Mouse (Mus musculus) urinary bladder, postnatal 25 days (tissue): ENCODE data around the gene Hoxb3.

Experiments
- DNase-seq: peaks from one replicate; pipeline ENCODE4 v3.0.0; 2022; ENCODE audit warnings: low spot score

Hoxb3 gene

DNA sequence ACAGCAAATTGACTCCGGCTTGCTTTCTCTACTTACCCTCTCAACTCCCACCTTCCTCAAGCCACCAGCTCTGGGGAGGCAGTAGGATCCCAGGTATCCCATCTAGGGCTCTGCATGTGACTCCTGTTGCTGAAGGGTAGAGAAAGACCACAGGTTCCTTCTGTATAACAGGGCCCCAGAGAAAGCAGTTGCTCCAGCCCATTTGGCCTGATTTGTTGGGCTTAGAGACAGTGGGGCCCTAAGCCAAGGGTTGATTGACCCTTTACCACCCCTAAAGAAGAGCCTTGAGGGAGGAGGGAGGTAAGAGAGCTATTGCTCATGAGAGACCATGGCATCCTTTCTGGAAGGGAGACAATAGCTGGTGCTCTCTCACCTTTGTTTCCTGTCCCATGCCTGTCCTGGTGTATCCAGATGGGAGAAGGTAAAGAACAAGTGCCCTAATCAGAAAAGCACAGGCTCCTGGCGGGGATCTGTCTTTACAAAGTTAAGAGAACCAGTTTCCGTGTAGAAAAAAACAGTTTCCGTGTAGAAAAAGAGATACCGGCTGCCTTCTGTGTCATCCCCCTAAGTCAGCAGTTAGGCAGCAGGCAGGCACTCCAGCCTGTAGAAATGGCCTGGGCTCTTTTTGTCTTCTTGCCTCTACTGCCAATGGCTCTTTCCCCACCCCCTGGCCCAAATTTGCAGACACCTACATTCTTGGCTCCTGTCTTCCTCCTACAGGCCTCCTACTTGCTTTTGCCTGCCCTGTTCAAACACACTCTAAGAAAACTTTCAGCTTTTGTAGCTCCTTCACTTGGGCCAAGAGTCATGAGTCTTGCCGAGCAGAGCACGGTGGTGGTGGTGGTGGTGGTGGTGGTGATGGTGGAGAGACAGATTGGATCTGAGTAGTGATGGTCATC lies 16.1 kb downstream of the Hoxb3 start:
- DNase-seq, result no peak

DNA sequence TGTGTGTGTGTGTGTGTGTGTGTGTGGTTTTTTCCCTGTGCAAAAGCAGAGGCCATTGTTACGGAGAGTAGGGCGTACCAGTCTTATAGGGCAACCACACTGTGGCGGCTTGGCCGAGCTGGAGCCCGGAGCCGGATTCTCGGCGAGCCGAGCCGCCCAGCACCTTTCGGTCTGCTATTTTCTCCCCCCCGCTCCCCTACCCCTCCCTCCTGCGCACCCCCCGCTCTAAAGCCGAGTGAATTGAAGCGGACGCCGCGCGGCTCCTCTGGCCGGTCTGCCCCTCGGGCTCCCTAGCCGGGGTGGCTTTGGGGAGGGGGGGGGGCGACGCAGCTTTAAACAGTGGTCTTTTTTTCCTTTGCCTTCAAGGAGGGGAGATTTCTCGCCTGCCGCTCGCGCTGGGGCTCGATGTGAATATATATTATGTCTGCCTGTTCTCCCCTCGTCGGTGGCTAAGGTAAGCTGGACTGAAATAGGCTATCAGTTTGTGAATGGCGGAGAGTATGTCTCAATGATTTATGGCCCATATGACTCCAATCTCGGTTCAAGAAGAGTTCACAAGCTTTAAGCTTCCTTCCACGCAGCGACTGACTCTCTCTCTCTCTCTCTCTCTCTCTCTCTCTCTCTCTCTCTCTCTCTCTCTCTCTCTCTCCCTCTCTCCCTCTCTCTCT lies 17.7 kb downstream of the Hoxb3 start:
- DNase-seq, result no peak

DNA sequence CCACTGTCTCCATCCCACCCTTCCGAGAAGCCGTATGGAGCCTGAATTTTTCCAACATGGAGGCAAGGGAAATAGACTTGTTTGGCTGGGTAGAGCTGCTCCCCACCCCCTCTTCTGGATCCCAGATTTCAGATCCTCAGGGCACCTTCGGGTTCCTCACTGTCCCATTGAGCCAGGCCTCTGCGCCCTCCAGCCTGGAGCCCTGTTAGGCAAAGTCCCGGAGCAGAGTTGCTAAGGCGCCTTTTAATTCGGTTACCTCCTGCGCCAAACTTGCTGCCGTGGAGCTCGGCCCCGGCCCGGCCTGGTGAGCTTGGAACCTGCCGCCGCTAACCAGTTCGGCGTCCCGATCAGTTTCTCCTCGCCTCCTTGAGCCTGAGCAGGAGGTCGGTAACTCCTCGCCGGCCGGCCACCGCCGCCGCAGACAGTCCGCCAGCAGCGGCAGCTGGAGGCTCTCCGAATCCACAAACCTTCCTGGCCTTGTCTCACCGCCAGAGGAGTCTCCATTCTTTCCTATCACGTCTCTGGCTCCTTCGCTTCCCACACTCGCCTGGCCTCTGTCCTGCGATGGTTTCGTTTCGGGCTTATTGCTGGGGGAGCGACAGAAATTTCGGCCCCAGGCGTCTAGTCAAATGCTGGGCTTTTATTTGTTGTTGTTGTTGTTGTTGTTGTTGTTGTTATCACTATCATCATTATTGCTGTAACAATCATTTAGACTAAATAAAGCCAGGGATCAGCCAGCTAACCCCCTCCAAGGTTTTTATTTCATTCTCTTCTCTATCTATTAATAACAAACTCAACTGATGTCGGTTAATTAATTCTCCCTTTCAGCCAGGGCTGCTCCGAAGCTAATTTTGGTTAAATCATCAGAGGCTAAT lies 18.8 kb downstream of the Hoxb3 start:
- DNase-seq, result no peak

DNA sequence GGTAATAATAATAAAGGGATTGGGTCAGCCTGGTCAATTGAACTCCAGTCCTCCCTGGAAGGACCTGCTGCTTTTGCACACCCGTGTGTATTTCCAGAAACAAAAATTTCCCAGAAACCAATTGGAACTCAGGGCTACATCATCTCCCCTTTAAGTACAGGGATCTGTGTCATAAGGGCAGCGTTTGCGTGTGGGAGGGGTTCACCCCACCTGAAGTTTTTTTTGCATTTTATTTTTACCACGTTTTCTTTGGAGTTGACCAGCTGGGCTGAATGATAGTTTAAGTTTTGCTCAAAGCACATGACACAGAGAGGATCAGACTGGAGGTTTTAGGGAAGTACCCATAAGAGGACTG lies 19.4 kb downstream of the Hoxb3 start:
- no peak for DNase-seq

DNA sequence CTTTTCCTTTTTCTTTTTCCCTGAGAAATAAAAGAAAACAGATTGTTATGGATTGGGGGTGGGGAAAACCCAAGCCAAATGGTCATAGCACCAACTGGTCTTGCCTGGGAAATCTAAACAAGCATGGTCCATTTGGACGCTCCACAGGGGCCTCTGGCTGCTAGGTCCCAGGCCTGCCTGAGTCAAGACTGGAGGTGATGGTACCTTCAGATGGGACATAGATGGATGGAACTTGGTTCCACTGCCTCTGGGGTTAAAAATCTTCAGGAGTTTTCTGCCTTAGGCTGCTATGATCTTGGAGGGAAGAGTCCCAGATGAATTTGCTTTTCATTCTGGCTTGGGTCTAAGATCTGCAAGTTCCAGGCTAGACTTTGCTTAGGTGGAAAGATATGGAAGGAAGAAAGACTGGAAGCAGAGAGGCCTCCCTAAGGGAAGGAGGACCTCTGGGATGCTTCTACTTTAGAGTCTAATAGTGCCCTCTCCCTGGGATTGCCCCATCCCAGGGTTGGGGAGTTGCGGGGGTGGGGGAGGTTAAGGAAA lies 20.1 kb downstream of the Hoxb3 start:
- DNase-seq, result no peak

DNA sequence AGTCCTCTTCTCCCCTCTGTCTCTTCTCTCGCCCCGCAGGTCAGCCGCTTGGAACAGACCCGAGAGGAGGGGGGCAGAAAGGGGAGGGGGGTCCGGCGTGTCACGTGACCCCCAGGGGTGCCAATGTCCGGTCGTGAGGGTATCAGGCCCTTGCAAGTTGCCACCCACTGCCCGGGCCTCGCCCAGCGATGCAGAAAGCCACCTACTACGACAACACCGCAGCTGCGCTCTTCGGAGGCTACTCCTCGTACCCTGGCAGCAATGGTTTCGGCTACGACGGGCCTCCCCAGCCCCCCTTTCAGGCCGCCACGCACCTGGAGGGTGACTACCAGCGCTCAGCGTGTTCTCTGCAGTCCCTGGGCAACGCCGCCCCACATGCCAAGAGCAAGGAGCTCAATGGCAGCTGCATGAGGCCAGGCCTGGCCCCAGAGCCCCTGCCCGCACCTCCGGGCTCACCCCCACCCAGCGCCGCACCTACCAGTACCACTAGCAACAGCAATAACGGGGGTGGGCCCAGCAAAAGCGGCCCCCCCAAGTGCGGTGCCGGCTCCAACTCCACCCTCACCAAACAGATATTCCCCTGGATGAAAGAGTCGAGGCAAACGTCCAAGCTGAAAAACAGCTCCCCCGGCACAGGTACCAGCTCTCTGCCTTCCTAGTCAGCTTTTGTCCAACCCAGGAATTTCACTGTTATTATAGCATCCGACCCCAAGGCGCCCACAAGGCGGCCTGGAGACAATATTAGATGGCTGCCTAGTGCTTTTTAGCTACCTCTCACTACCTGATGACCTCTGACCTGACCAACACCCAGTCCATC lies 21.1 kb downstream of the Hoxb3 start:
- no peak for DNase-seq

DNA sequence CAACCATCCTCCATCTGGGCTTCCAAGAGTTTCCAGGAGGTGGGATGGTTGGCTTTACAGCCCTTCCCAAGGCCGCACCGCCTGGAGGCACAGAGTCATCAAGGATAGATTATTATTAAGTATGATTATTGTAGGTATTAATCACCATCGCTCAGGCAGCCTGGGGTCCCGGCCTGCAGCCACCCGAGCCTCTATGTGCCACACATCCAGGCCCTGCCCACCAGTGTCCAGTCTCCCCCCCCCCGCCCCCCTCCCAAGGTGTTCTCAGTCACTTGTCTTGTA lies 21.7 kb downstream of the Hoxb3 start:
- no peak for DNase-seq

DNA sequence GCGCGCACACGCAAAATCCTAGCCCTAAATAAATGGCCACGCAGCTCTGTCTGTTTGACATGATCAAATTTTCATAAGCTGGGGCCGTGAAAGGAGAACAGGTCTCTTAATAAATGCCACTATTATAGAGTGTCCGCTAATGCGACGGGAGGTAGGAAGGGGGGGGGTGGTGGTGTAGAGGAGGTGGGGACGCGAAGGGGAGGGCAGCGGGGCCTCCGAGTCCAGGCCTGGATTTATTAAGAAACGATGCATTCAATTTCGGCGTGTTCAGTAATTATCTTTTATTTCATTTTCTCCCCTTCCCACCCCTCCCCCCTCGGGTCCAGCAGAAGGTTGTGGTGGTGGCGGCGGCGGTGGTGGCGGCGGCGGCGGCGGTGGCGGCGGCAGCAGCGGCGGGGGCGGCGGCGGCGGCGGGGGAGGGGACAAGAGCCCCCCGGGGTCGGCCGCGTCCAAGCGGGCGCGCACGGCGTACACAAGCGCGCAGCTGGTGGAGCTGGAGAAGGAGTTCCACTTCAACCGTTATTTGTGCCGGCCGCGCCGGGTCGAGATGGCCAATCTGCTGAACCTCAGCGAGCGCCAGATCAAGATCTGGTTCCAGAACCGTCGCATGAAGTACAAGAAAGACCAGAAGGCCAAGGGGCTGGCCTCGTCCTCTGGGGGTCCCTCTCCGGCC lies 22.2 kb downstream of the Hoxb3 start:
- DNase-seq, result no peak

DNA sequence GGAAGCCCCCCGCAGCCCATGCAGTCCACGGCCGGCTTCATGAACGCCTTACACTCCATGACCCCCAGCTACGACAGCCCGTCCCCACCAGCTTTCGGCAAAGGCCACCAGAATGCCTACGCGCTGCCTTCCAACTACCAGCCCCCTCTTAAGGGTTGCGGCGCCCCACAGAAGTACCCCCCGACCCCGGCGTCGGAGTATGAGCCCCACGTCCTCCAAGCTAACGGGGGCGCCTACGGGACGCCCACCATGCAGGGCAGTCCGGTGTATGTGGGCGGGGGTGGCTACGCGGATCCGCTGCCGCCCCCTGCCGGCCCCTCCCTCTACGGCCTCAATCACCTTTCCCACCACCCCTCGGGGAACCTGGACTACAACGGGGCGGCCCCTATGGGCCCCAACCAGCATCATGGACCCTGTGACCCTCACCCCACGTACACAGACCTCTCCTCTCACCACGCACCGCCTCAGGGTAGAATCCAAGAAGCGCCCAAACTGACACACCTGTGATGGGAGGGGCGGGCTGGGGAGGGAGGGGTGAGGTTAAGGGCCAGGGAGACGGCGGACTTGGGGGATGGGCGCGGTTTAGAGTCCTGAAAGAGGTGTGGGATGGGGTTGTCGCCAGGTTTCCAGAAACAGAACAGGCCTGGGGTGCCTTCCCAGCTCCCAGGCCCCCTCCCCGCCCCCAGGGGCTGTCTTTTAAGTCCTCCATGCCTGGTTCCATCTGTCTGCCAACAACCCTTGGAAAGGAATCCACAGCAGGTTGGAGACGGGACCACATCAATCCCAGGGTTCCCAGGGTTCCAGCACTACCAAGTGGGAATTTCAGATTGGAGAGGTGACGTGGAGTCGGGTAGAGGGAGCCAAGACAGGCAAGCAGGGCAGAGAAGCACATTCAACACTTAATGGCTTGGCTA lies 23.0 kb downstream of the Hoxb3 start:
- no peak for DNase-seq

DNA sequence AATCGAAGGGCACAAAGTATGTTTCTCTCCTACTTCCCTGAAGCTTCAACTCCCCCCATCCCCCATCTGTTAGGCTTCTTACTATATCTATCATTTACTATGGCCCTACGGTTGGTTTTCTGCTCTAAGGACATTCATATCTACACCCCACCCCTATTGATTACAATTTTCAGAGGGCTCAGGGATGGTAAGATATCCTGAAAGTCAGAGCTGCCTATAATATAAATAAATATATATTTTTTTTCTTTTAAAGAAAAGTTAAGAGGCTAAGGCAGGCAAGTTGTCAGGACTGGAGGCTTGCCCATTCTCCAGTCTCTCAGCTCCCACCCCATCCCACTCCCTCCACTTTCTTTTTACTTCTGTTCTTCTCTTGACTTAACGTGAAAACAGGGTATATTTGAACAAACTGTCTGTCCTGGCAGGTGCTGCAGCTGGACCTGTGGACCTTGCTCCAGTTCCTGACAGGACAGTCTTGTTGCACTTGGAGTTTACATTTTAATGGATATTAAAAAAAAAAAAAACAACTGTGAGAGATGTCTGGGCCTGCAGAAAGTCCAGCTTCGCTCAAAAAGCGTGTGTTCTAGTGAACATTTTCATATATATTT lies 23.9 kb downstream of the Hoxb3 start:
- DNase-seq, result no peak

DNA sequence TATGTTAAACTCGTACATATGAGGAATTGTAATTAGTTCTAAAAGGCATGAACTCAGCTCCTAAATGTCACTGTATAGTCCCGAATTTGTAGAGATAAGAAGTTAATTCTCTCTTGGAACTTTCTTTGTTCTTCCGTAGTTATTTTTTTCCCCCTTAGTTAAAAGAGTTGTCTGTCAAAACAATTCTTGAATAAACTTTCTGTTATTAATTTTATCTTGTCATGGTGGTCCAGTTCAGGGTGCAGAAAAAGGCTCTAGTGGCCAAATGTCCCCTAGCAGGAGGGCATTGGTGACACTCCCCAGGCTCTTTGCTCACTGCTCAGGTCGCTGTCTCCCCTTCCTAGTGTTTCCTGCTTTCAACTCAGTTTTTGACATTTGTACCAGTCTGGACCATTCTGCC lies 24.6 kb downstream of the Hoxb3 start:
- no peak for DNase-seq

DNA sequence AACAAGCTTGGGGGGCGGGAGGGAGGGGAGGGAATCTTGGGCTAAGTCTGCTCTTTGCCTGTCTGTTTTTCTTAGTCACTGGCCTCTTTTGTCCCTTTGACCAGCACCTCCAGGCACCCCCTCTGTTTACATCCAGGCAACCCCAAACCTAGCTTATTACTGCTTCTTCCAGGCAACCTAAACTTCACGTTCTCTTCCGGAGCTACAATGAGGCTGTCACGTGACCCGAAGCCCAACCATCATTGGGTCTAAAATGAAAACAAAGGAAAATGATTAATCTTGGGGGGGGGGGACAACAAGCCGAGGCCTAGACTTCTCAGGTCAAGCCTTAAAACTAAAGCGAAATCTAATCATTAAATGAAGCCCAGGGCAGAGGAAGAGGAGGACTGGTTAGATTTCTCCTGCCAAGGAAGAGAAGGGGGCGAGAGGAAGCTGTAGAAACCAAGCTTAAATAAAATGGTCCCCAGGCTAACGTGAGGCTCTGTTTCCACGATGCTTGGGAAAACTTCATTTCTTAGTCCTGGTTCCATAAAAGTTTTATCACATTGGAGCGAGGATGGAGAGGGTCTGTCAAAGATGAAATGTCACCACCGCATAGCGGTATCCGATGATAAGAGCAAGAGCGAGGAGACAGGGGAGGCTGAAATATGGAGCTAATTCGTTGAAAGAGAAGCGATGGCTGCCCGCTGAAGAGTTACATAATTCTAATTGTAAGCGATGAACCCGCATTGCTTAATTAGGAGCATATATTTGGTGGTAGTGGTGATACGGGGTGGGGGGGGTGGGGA lies 25.2 kb downstream of the Hoxb3 start:
- no peak for DNase-seq

DNA sequence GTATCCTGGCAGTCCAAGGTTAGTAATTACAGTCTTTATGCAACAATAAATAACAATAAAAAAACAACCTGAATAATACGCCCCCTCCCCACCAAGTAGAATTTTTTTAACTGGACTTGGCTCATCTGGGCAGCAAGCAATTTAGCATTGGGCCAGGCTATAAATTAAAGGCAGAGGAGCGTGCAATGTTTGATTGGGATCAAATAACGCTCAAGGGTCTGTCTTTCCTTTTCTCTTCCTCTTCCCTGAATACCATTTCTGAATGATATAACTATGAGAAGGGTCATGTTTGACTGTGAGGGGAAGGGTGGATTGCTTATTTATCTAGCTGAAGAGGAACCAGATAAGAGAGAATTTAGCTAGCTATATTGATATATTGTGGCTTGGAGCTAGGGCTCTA lies 25.9 kb downstream of the Hoxb3 start:
- DNase-seq, result no peak

DNA sequence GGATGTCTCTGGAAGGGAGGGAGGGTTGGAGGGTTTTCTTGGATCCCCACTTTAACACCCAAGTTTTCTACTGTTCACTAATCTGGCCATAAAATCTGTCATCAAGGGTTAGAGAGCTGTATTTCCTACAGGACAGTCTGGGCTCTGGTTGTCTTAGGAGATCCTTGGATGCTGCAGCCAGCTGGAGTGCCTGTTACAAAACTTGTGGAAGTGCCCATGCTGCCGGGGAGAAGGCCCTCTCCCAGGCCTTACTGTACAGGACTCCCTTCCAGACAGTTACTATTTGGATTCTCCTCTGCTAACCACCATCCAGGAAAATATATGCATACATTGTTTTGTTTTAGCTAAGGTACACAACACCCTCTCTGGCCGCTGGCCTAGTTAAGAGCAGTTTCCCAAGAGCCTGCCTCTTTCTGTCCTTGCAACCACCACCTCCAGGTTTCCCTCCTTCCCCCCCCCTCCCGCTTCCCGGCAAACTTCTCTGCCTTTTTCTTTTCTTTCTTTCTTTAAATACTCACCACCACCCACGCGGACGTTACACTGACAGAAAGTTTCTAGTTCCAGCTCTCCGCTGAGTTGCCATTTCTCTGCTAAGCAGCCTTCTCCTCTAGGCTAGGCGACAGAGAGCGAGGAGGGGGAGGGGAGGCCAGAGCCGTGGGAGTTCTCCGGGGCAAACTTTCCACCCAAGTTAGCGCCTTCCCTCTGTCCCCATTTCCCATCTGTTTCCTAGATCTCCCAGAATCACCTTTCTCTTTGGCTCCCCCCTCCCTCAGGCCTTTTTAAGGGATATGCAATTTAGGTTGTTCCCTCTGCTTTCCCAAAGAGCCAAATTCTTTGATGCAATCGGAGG lies 26.6 kb downstream of the Hoxb3 start:
- DNase-seq, result no peak

DNA sequence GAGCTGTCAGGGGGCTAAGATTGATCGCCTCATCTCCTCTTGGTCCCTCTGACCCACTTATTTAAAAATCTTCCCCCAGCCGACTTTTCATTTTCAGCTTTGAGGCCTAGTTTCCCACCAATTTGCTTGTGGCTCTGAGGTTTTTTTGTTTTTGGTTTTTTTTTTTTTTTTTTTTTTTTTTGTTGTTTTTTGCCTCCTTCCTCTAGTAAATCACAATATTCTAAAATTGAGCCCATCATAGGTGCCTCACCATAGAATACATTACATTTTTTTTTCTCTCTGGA lies 27.2 kb downstream of the Hoxb3 start, which contains the start of gene Hoxb2:
Gene Hoxb2, plus strand, starts transcription at position 185 of the 284 bp plus-strand sequence.
- no peak for DNase-seq

DNA sequence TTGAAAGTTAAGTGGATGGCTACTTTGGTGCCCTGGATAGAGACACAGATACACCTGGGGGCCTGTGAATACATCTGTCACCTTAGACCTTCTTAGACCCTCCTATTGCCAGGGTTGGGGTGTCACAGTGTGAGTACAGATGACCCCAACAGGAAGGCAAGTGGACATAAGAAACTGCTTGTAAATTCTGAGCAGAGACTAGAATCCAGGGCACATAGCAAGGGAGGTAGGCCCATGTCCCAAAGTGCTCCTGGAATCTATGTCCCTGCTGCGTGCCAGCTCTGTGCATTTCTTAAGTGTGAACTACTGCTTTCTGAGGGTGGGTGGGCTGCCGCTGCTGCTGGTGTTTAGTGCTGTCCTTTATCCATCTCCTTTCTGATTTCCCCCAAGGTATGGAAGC lies 27.7 kb downstream of the Hoxb3 start:
- no peak for DNase-seq

DNA sequence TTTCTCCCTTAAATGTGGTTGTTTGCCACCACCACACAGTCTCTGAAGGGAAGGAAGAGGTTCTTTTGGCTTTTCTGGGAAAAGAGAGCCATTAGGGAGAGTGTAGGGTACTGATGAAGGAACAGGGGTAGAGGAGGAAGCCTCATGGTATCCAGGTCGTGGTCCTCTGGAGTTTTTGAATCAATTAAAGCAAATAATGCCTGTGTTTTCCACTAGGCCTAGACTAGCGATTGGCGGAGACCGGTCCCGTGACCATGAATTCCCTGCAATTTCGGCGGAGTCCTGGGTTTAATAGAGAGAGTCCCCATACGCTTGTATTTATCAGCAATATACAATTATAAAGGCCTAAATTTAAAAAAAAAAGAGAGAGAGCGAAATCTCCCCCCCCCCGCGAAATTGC lies 28.2 kb downstream of the Hoxb3 start:
- no peak for DNase-seq

DNA sequence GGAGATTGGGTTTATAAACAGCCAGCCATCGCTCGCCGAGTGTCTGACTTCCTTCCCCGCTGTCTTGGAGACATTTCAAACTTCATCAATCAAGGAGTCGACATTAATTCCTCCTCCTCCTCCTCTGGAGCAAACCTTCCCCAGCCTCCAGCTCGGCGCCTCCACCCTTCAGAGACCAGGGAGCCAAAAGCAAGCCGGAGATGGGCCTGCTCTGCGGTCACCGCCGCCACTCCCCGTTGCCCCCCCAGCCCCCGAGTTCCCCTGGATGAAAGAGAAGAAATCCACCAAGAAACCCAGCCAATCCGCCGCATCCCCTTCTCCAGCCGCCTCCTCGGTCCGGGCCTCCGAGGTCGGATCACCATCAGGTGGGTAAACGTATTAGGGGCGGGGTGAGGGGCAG lies 28.7 kb downstream of the Hoxb3 start:
- DNase-seq, result peak; percentile 12
